Mouse (Mus musculus) testis, adult 2 months (tissue): ENCODE measurements at regions not wholly inside any gene's neighbourhood (a gene's known extent, or its start where the extent isn't known, plus 50 kb on each side); places are given as distances from the start of the nearest gene placed in this dataset.

Source experiments
- CTCF ChIP-seq: fragments of 200-500 bp; IDR thresholded peaks from 2 replicates; pipeline ENCODE4 v1.5.1; 2012; ENCODE audit warnings: low read depth, mild to moderate bottlenecking, inconsistent platforms, low read length, moderate library complexity; ENCODE audit not compliant: control insufficient read depth, insufficient read depth, insufficient replicate concordance
- POLR2A ChIP-seq: fragments of 200-500 bp; IDR thresholded peaks from 2 replicates; pipeline ENCODE4 v1.6.1; 2012; ENCODE audit warnings: low read depth, mild to moderate bottlenecking, inconsistent platforms, low read length, moderate library complexity; ENCODE audit not compliant: control insufficient read depth

GRCm38 (mm10) chr4:9737691-9738090 is 1136.6 kb upstream of the 2610301B20Rik start:
- TF ChIP-seq CTCF (no peak), POLR2A (no peak)
